Mouse (Mus musculus) left cerebral cortex, adult 9 months (tissue): ENCODE measurements at regions not wholly inside any gene's neighbourhood (a gene's known extent, or its start where the extent isn't known, plus 50 kb on each side); places are given as distances from the start of the nearest gene placed in this dataset.
"Not testable (repeated sequence)": the region's sequence is repeated elsewhere in the genome, so short reads cannot be mapped to it uniquely, and the experiment has no call there.

Source experiments
- DNase-seq, 2 experiments: peaks; one replicate each; pipeline ENCODE4 v3.0.0; 2022; ENCODE audit warnings: low spot score in 2 of 2

DNA sequence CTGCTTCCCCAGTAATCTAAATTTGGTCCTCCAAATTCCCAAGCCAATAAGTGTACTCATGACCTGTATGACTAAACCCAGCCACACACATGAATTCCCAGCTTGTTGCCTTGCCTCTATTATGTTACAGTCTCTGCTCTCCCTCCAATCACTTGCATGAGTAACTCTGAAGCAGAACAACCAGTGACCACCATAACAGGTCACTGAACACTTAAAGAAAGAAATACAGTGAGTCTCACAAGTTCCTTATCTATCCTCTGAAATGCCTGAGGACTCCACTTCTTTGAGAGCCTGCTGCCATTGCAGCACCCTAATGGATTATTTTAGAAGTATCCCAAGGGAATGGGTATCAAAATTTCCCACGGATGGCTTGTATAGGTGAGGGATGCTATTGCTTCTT, 909.7 kb downstream of the Sorcs3 start:
- no peak for DNase-seq

DNA sequence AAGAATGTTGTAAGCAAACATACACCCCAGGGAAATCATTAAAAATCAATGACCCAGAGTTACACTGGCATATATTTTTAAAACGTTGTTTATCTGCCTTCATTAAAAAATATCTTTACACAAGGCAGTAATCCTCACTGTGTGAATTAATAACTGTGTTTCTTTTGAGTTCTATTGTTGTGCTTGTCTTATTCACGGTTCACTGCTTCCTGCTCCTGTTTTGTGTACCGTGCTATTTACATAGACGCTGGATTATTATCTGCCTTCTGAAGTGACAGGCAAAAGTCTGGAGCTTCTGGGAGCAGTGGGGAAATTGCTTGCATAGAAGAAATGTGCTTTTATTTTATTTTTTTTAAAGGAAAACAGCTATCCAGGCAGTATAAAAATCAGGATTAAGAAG, 925.8 kb downstream of the Sorcs3 start:
- DNase-seq: no peak

DNA sequence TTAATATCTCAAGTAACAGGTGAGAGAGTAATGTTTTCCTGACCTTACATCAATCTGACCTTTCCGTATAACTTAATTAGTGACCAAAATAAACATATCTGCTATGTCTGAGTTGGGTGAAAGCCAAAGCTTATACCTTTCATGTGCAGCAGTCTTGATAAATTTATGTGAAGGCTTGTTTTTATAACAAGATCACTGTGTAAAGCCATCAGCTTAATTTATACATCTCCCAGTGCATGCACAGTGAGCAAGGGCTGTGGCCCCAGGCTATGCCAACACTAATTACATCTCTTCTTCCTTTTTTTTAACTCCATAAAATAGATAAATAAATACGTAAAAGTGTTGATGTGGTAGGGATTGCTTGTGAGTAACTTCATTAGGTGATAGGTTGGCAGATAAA, 966.3 kb downstream of the Sorcs3 start:
- DNase-seq: no peak

DNA sequence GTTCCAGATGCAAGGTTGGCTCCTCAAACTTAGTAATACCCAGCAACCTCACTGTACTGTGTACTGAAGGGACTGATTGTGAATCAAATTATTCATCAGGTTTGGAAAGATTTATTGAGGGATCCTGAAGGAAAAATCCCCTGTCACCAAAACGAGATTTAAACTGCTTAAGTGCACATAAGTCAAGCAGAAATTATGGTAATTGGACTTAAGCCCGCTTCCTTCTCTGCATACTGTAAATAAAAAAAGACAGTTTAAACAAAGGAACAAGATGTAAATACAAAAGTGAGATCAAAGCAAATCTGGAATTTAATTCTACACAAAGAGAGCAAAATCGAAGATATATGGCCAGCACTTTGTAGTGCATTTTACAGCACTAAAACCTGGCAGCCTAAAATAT, 1002.1 kb downstream of the Sorcs3 start:
- DNase-seq: no peak

DNA sequence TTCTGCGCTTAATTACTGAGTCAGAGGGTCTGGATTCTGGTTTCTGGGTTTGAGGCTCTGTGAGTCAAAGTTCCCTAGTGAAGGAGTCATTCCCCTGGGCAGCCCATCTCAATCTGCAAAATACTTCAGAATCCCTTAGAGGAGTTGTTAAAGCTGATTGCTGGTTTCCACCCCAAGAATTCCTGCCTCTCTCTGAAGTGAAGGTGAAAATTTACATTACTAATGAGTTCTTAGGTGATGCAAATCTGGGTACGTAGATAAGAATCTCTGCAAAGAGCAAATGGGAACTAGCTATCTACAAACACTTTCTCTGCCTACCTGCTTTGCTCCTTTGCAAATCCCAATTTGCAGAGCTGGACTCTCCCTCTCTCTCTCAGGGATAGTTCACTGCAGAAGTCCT, 1036.8 kb downstream of the Sorcs3 start:
- DNase-seq: no peak

DNA sequence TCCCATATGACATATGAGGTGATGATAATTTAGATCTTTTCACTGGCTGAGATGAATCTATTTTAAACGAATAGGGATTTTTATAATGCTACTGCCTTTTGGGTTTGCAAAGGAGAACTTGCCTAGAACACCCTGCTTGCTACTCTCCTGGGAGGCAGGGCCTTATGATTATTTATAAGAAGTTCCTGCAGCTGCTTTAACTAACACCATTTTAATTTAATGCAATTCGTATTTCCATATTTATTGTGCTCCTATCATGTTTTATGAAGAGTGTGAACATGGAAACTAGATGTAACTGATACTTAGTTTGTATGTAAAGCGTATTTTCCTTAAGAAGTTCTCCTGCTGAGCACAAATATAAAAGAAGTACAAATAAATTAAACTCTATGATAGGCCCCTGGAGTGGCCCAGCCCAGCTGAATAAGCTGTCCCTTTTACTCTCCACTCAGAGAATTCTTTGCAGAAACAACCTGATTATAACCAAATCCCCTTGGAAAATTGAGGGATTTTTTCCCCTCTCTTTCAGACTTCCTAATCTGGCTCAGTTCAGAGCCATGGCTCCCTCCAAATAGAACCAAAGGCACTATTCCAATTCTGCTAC, 1039.4 kb downstream of the Sorcs3 start:
- DNase-seq: no peak

DNA sequence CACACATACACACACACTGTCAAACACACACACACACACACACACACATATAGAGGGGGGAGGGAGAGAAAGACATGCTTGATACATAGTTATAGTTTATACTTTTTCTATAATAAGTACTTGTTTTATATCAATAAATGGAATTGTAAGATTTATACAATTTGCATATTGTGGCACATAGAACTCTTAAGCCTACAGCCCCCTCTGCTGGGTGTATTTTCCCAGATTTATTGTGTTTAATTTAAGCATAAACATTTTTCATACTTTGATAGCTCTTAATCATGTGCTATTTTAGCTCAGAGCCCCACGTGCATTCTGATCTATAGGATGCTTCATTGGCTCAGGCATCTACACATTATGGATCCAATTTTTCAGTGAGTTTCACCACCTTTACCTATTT, 1058.8 kb downstream of the Sorcs3 start:
- DNase-seq: peak in 1 of 2 experiments; percentile 13

DNA sequence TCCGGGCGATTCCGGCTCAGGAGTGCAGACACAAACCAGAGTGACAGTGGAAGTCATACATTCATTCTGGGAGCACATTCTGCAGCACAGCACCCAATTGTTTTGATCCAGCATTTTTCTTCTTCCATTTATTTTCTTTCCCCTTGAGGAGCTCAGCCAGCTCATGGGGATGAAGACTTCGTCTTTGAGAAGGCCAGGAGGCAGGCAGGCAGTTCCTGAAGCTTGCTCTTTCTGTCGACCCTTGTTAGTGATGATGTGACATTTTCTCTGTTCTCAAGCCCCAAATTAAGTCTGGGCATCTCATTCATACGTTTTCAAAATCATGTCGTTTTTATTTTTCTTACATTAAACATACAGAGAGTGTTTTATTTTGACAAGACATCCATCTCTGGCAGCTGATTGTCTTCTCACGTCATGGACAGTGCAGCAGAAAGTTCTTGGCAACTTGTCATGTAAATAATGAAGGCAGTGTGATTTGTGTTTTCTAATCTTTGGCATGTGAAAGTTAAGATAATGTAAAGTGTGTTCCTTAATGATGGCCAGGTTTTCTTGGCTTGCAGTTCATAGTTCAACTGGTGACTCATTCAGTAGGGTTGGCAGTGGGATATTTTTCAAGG, 1062.1 kb downstream of the Sorcs3 start:
- no peak for DNase-seq

DNA sequence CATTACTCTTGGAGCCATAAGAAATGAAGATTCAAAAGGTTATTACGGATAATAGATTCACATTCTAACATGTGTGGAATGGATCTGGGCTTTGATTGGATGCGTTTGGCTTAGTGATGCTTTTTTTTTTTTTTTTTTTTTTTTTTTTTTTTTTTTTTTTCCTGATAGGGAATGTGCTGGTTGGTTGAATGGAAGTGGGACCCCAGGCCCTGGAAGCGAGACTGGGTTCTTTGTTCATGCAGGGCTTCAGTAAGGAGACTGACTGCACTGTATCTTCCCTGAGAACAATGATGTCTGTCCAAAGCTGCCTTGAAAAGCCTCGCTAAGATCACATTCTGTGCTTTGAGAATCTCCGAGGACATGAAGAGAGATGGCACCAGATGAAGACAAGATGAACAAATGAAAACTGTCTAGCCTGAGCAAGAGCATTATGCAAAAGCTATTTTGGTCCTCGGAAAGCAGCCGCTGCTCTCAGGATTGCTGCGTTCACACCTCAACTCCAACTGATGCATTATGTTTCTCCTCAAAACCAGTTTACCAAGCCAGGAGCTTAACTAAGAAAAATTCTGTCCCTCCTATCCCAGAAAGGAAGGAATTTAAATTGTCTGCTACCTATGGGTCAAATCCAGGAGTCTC, 1076.9 kb downstream of the Sorcs3 start:
- peak in 1 of 2 experiments; percentile 19 for DNase-seq

DNA sequence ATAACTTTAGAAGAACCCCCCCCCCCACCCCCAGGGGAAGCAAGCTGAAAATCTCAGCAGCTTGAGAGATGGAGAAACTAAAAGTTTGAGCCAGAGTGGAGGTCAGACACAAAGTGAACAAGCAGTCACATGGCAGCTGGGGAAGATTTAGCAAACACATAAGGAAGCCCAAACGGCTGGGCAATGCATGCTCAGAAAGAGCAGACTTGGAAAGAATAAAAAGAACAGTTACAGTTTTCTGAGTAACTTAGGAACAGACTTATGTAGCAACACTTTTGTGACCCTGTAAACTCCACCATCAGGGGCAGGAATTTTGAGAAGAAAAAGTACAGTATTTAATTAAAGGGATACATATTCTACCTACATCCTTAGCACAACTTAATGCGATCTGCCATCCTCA, 1089.2 kb downstream of the Sorcs3 start:
- no peak for DNase-seq

DNA sequence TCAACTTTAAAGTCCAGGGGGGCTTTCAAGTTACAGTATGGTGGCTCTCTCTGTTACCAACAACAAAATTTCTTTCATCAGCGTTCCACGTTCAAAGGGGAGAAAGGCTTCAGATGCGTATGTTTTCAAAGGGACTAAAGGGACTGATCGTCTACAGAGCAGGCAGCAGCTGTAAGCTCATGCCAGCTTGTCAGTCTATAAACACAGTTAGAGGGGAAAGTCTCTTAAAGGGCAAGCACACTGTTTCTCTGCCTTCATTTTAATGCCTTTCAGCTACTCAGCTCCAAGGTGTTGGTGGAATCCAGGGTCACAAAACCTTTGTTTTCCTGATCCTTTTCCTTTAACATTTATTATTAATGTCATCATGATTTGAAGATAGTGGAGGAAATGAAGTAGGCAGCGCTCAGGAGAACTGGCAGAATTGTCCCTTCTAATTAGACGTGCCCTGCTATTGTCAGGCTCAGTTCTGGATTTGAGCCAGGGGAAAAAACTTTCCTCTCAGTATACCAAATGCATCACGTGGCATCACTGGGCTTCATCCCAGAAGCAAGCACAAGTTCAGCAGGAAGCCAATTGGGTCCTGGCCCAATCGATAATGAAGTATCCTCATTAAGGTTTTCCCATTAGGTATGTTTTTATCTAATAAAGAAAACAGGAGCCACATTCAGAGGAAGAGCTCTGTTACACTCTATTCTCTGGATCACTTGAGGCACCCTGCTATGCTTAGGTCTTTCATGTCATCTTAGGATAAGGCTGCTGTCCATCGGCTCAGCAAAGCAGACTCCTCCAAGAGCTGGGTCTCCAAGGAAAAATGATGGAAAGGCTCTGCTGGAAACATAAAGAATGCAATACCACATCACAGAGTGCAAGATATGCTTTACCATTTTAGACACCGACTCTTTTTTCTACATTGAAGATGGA, 1093.8 kb downstream of the Sorcs3 start:
- DNase-seq: peak in 1 of 2 experiments; percentile 14

DNA sequence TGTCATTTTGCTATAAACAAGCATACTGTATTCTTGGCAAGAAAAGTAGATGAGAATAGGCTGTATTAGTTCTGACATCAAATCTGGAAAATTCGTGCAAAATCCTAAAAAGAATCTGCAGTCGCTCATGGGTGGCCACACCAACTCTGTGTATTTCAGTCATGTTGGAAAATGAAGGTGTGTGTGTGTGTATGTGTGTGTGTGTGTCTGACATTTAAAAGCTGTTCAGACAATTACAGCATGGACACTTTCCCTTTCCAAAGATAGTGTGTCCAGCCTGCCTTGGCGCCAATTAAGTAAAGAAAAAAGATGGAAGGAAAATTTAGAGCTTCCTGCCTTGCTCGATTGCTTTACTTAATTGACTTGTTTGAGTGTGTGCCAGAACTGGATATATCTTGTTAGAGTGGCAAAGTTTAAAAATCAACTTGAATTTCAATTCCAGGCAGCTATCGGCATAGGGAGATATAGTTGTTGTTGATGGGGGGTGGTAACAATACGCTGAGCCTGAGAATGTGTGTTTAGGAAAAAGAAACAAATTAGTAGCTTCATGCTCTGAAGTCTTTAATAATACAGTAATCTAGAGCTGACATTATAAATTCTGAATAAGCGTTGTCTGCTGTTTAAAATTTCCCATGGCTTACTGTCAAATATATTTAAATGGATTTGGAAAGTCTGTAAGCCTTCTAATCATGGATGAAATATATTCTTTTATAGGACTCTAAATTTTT, 1095.7 kb downstream of the Sorcs3 start:
- no peak for DNase-seq

DNA sequence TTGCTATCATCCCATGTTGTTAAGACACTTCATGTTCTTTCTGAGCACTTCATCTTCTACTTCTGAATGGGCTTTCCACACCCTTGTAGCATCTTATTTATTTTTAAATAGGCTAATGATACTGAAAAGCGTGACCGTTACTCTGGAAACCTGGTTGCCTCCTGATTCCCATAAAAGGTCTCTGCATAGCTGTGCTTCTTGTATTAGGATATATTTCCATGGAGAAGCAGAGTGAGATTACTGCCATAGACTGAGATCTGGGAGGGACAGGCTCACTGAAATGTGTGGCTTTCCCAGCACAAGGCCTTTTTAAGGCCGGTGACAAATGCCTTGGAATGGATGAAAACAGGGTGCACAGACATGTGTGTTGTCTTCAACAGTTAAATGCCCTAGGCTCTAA, 1100.0 kb downstream of the Sorcs3 start:
- DNase-seq: no peak

DNA sequence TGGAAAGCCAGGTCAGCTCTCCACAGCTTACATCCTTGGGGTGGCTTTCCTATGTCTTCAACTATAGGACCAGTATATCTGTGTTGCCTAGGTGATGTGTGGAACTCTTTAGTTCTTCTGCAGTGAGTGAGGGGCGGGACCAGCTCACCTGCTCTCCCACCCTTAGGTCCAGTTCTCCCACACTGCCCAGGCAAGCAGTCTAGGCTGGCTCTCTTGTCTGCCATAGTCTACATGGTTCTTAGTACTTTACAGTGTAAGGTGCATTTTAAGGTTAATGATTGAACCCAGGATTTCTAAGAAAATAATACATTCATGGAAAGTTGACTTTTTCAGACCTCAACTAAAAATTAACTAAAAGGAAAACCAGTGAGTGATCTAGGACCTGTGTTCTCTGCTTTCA, 1108.4 kb downstream of the Sorcs3 start:
- DNase-seq: no peak

DNA sequence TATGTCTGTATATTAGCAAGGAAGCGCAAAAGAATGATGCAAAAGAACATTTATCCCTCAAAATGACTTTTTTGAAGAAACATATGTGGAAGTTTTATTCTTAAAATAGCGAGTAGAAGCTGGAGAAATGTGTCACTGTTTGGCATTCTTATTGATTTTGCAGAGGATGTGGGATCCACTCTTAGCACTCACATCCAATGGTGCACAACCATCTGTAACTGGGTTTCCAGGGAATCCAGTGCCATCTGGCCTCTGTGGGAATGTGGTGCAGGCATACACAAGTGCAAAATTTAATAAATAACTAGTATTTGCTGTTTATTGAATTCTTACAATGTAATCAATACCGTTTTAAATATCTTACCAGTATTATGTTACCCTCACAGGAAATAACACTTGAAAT, 1153.8 kb downstream of the Sorcs3 start:
- peak in 1 of 2 experiments; percentile 55 for DNase-seq

DNA sequence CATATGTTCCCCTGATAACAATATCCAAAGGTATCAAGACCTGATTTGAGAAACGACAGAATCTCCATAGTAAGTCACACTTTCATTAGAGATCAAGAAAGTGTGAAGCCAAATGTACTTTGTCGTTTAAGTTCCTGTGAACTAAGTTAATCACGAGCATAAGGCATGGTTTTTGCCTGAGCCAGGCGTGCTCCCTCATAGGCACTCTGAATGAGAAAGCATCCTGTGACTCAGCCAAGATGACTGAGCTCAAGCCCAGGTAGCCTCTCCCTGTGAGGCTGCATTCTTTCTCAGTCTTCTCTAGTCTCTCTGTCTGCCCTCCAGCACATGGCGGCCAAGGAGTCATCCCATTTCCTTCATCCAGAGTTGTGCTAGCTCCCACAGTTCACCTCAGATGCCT, 1154.9 kb downstream of the Sorcs3 start:
- no peak for DNase-seq

DNA sequence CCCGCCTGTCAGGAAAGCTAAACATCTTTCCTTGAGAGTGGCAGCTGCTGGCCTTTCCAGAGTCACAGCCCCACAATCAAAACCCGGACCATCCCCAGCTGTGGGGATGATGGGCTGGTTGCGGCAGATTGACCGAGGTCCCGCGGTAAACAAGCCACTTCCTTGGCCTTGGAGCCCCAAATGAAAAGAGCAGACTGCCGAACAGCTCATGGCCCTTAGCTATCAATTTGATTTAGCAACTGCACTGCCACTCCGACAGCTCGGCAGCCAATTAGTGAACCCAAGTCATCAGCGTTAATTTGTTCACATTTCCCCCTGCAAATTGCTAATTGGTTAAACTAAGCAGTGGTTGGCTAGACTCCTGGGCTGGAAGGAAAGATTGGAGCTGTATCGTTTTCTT, 1155.3 kb downstream of the Sorcs3 start:
- DNase-seq: not testable (repeated sequence)

DNA sequence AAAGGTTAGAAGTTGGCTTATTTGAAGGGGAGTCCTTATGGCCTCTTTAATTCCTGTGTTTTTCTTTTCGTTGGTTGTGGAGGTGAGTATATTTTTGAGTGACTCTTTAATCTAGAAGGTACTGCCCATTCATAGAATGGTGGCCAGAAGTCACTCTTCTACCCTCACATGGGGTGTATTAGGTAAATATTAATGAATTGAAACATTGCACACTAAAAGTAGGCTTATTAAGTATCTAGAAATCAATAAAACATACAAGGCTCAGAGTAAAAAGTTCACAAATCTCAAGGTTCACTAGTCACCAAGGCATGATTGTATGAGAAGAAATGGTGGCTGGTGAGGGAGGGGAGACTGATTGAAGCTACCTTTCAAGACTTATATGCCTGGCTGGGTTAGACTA, 1167.1 kb downstream of the Sorcs3 start:
- DNase-seq: no peak

DNA sequence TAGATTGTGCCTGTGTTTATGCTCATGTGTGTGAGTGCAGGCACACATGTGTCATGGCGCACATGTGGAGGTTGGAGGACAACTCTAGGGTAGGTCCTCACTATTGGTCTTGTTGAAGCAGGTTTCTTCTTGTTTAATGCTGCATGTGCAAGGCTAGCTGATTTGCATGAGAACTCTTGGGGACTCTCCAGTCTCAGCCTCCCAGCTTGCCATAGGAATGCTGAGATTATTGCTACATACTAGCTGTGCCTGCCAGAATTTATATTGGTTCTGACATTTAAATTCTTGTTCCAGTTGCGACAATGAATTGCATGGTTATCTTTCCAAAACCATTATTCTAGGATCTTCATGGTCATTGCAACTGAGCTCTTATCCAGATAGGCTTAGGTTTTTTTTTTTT, 1168.5 kb downstream of the Sorcs3 start:
- peak in 1 of 2 experiments; percentile 5 for DNase-seq

DNA sequence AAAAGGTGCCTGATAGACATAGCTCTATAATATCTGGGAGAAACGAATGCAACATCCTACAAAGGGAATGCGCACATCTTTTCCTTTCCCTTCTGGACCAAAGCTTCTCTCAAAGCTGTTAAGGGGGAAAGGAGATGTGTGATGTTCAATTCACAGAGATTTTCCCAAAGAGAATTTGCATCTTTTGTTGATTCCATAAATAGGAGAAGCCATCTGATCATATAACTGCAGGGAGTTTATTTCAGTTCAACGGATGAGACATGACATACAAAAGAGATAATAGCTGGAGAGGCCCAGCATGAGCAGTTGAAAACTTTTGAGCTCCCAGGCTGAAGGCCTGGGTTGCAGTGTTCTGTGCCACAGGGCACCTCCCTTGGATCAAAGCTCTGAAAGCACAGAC, 1169.1 kb downstream of the Sorcs3 start:
- DNase-seq: peak; percentile 11 to 18

DNA sequence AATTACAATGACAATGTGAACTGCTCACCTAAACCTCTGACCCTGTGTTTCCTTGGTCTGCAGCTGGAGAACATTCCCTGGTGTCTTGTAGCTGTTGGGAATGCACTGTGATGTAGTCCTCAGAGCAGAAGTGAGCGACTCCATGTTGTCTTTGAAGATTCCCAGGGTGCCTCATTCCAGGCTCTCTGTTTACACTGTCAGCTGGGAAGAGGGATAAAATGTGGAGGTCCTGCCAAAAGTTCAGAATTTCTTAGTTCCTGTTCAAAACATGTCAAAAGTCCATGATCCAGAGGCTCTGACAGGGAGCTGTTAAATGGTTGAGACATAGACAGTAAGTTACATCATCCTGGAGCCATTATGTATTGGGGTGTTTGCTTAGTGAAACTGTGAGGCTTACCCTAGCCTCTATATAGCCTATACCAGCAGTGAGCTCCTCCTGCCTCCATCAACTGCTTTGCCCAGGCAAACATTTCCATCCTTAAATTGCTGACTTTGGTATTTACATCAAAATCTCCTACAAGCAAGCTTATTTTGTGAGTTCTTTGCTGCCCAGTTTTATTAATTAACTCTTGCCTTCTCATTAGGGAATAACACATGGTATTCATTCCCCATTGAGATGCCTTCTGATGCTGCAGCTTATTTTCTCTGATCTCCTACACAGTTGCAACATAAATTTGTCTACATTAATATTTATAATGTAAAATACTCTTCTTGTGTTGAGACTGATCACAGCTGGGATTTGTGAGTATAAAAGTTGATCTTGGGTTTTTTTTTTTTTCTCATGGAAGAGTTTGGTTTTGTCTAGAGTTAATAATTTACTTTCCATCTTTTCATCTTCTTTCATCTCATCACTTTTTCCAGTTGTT, 1170.2 kb downstream of the Sorcs3 start:
- DNase-seq: no peak
